Mouse (Mus musculus) bone marrow macrophage, adult 2 months (primary cell): ENCODE data around the gene Mtg2.

ENCODE experiments used
- CTCF ChIP-seq: IDR thresholded peaks from 2 replicates; pipeline ENCODE4 v1.5.1; 2012; ENCODE audit warnings: low read depth, mild to moderate bottlenecking, low read length, moderate library complexity
- POLR2A ChIP-seq: IDR thresholded peaks from 2 replicates; pipeline ENCODE4 v1.6.1; 2012; ENCODE audit warnings: mild to moderate bottlenecking, low read depth, low read length, borderline replicate concordance

GRCm38 (mm10) chr2:180025135-180025860 lies 45.1 kb upstream of the Mtg2 start:
- TF ChIP-seq CTCF: no peak
- TF ChIP-seq POLR2A: no peak
